Mouse (Mus musculus) liver, postnatal 0 days (tissue): ENCODE data around the gene Aldh3b3. TPM values are rescaled to one million over a fixed set of nuclear protein-coding genes. Genes with fewer than 3 reads are reported as not detected.

Experiments
- ATAC-seq: fragments of 200-750 bp; cut with Nextera tagmentation; 2 replicates; pipeline ENCODE4 v1.8.0; 2017; ENCODE audit warnings: mild to moderate bottlenecking, moderate library complexity
- DNase-seq: peaks from one replicate; pipeline ENCODE4 v3.0.0-alpha.2; 2016
- H3K27ac ChIP-seq: fragments of 300-500 bp; sonication (generic); 2 replicates; pipeline ENCODE4 v1.5.1; 2014; ENCODE audit warnings: antibody characterized with exemption, moderate library complexity, mild to moderate bottlenecking, low read depth
- H3K27me3 ChIP-seq: fragments of 300-500 bp; sonication (generic); 2 replicates; pipeline ENCODE4 v1.6.1; 2014; ENCODE audit warnings: low read length, control low read depth, mixed read lengths; ENCODE audit not compliant: insufficient read depth
- H3K36me3 ChIP-seq: fragments of 300-500 bp; sonication (generic); replicated peaks from 2 replicates; pipeline ENCODE4 v1.6.1; 2014; ENCODE audit warnings: mild to moderate bottlenecking, control low read depth, low read length, moderate library complexity, mixed read lengths; ENCODE audit not compliant: insufficient read depth
- H3K4me1 ChIP-seq: fragments of 300-500 bp; sonication (generic); 2 replicates; pipeline ENCODE4 v1.6.1; 2014; ENCODE audit warnings: antibody characterized with exemption, mild to moderate bottlenecking, control low read depth; ENCODE audit not compliant: insufficient read depth
- H3K4me2 ChIP-seq: fragments of 300-500 bp; sonication (generic); 2 replicates; pipeline ENCODE4 v1.6.1; 2014; ENCODE audit warnings: low read depth, mild to moderate bottlenecking, low read length, moderate library complexity, mixed read lengths
- H3K4me3 ChIP-seq: fragments of 300-500 bp; sonication (generic); 2 replicates; pipeline ENCODE4 v1.5.1; 2014; ENCODE audit warnings: low read depth, low read length
- H3K9ac ChIP-seq: fragments of 300-500 bp; sonication (generic); replicated peaks from 2 replicates; pipeline ENCODE4 v1.6.1; 2014; ENCODE audit warnings: mild to moderate bottlenecking, moderate library complexity
- H3K9me3 ChIP-seq: fragments of 300-500 bp; sonication (generic); 2 replicates; pipeline ENCODE4 v1.6.1; 2016; ENCODE audit warnings: mild to moderate bottlenecking, control low read depth, low read length, mixed read lengths
- CTCF ChIP-seq: sonication (generic); IDR thresholded peaks from 2 replicates; pipeline ENCODE4 v1.5.1; 2016; ENCODE audit warnings: antibody characterized with exemption, low read depth
- EP300 ChIP-seq: IDR thresholded peaks from 2 replicates; pipeline ENCODE4 v1.6.1; 2016; ENCODE audit warnings: antibody characterized with exemption, low read depth, mild to moderate bottlenecking
- WGBS: fragments of 180-500 bp; shearing (Covaris S2); extraction: QIAGEN DNeasy Blood & Tissue Kit; methylation state at CpG from one replicate; pipeline ENCODE4 v1.1.7; 2014; ENCODE audit not compliant: insufficient replicate concordance; 5-methylcytosine and 5-hydroxymethylcytosine counted together
- polyA plus RNA-seq: library from polyadenylated mRNA; unstranded; fragments of >200 nt; fragmentation: Nextera tagmentation; extraction: Ambion mirVana; gene quantifications from 2 replicates; pipeline ENCODE4 v1.2.1, GENCODE M21; 2015

Gene Aldh3b3
- polyA plus RNA-seq = 0.04 and 0.13 TPM in 2 replicates

- no peaks in the 10 kb centered on the region for H3K4me1 ChIP-seq
- no peak within 1 kb of the TSS for H3K27ac ChIP-seq
- no peak within 1 kb of the TSS for H3K9ac ChIP-seq
- no peaks in the 10 kb centered on the region for H3K36me3 ChIP-seq
- no peaks in the 10 kb centered on the region for H3K27me3 ChIP-seq
- no peaks in the 10 kb centered on the region for H3K9me3 ChIP-seq
- ATAC-seq = no peak
- H3K4me2 ChIP-seq = no peak within 1 kb of the TSS
- H3K4me3 ChIP-seq = no peak within 1 kb of the TSS
- no peak for DNase-seq
- WGBS = 64% methylated on average over 4 of the region's 4 CpGs
- TF ChIP-seq EP300 (no peak), CTCF (no peak)
These were observed at the start of gene Aldh3b3 for GRCm38 (mm10) chr19:3958470-3958869. Gene Aldh3b3, plus strand, starts transcription at chr19:3958645.

GRCm38 (mm10) chr19:3910206-3910605, 48.2 kb upstream of the Aldh3b3 start:
- H3K9ac ChIP-seq = no peak overlapping the region
- H3K27me3 ChIP-seq = no peaks in the 10 kb centered on the region
- no peaks in the 10 kb centered on the region for H3K9me3 ChIP-seq
- H3K36me3 ChIP-seq = peaks cover 18% of the 10 kb centered on the region
- DNase-seq (no peak), ATAC-seq (no peak)
- H3K4me1 ChIP-seq = peaks cover 46% of the 10 kb centered on the region
- H3K27ac ChIP-seq = no peak overlapping the region
- H3K4me2 ChIP-seq = no peak overlapping the region
- no peak for TF ChIP-seq EP300
- TF ChIP-seq CTCF = no peak
- WGBS = 63% methylated on average over 5 of the region's 5 CpGs
- H3K4me3 ChIP-seq = no peak overlapping the region

DNA sequence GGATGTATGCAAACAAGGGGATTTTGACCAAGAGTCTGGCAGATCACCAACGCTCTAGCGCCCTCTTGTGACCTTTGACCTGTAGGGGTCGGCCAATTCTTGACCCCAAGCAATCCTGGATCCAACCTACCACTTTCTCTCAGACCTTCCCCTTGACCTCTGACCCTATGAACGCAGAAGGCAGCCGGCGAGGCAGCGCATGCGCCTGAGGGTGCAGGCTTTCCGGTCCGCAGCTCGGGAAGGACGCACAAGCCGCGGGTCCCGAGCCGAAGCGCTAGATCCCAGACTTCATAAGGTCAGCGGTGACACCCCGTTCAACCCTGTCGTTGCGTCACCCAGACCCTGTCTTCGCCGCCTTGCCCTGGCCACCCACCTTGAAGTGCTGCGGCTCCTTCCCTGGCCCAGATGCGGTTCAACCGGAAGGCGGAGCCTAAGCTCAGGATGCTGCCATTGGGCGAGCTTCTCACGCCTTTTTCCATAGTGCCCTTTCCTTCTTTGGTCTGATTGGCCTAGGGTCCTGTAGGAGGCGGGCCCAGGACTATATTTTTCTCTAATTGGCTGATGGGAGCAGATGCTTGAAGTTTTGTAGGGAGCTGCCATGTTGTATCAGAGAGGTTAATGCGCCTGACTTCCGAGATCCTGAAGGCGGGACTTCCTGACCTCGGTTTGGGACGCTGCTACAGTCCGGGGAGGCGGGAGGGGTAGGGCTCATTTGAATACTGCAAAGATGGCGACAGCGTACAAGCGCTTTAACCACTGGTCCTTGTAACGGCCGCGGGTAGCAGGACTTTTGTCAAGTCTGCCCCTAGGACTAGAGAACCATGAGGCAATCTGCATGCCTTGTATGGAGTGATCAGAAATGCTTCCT, 45.9 kb upstream of the Aldh3b3 start, which contains the start of gene Ndufs8:
Ndufs8 (minus strand) TSS at position 438 of the 868 bp plus-strand sequence.
- H3K9ac ChIP-seq = peak within 1 kb of the TSS; percentile 52
- no peak for TF ChIP-seq EP300
- TF ChIP-seq CTCF = peak; percentile 50
- no peaks in the 10 kb centered on the region for H3K9me3 ChIP-seq
- peak; percentile 91 for DNase-seq
- peaks cover 34% of the 10 kb centered on the region for H3K4me1 ChIP-seq
- peak; percentile 96 for ATAC-seq
- H3K4me2 ChIP-seq = peak within 1 kb of the TSS; percentile 76
- peak within 1 kb of the TSS; percentile 70 for H3K27ac ChIP-seq
- WGBS = under 1% methylated on average over 43 of the region's 43 CpGs
- H3K27me3 ChIP-seq = no peaks in the 10 kb centered on the region
- H3K4me3 ChIP-seq = peak within 1 kb of the TSS; percentile 58
- peaks cover 18% of the 10 kb centered on the region for H3K36me3 ChIP-seq

DNA sequence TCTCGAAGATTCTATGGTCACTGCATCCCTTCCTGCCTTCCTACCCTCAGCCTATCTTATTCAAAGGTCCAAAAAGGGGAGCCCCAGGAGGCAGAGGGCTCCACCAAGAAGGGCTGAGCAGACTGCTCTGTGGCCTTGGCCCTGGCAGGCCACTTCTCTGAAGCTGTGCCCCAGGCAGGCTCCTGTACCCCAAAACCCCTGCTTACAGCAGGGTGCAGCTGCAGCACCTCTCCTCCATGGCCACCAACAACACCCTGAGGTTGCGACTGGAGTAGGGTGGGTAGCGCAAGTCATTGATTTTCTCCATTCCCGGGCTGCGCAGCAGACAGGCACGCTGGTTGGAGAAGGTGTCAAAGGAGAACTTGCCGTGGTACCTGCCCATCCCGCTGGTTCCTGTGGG, 44.8 kb upstream of the Aldh3b3 start:
- peak overlapping the region; percentile 47 for H3K9ac ChIP-seq
- WGBS = 73% methylated on average over 8 of the region's 8 CpGs
- TF ChIP-seq CTCF (no peak), EP300 (no peak)

DNA sequence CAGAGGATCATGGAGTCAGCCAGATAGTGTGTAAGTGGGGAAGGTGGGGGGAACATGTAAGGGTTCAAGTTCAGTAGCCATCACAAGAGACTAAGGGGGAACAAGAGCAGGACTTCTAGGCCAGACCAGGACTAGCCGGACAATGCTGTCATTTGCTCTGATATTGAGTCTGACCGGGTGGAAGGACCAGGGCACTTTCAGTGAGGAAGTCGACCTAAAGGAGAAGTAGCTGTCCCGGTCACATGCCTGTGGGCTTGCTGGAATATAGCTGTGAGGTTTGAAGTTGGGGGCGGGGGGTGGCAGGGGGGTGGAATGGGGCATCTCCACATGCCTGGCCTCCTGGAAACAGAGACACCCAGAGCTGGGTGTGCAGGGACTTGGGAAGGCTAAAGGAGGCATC, 43.9 kb upstream of the Aldh3b3 start:
- peak overlapping the region; percentile 60; the same call in 1 of the 2 replicates for H3K27ac ChIP-seq
- no peaks in the 10 kb centered on the region for H3K9me3 ChIP-seq
- H3K9ac ChIP-seq = no peak overlapping the region
- no peaks in the 10 kb centered on the region for H3K27me3 ChIP-seq
- no peak for ATAC-seq
- no peak for DNase-seq
- peaks cover 26% of the 10 kb centered on the region for H3K4me1 ChIP-seq
- H3K4me3 ChIP-seq = no peak overlapping the region
- H3K4me2 ChIP-seq = no peak overlapping the region
- TF ChIP-seq CTCF (no peak), EP300 (no peak)
- H3K36me3 ChIP-seq = peaks cover 8% of the 10 kb centered on the region; the same call in 1 of the 2 replicates
- WGBS = 51% methylated on average over 5 of the region's 5 CpGs

More for the DNA sequence above, 44.8 kb upstream of the Aldh3b3 start:
- Histone ChIP-seq H3K4me1 (peaks cover 26% of the 10 kb centered on the region), H3K4me2 (peak overlapping the region; percentile 76), H3K27ac (peak overlapping the region; percentile 60), H3K4me3 (peak overlapping the region; percentile 58), H3K36me3 (peaks cover 15% of the 10 kb centered on the region), H3K9me3 (no peaks in the 10 kb centered on the region), H3K27me3 (no peaks in the 10 kb centered on the region)
- no peak for DNase-seq
- ATAC-seq = no peak

DNA sequence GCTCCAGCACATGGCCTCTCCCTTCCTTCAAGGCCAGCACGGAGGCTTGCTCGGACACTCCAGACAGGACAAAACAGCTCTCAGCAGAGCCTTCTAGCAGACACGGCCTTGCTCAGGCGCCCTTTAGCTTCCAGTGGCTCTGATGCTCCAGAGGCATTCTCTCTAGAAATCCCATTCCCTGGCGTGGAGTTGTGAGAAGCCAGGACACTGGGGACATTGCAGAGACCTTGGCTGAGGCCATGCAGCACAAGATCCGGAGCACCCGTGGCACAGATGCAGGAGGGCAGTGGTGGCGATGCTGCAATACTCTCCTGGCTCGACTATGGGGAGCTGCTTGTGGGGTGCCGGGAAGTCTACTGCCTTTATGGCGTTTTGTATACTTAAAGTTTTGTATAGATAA, 41.7 kb upstream of the Aldh3b3 start:
- Histone ChIP-seq H3K9ac (no peak overlapping the region), H3K27me3 (no peaks in the 10 kb centered on the region), H3K36me3 (no peaks in the 10 kb centered on the region), H3K27ac (no peak overlapping the region), H3K9me3 (no peaks in the 10 kb centered on the region), H3K4me1 (peaks cover 22% of the 10 kb centered on the region), H3K4me2 (no peak overlapping the region), H3K4me3 (no peak overlapping the region)
- DNase-seq = no peak
- WGBS = 74% methylated on average over 11 of the region's 11 CpGs
- TF ChIP-seq CTCF = no peak
- TF ChIP-seq EP300 = no peak
- ATAC-seq = no peak
